Mouse (Mus musculus): ENCODE data around the gene Olfr172.

The Olfr172 gene

GRCm38 (mm10) chr16:58763076-58763475, at the start of gene Olfr172:
Olfr172 (minus strand) TSS chr16:58763176.
- no peak for DNase-seq

DNA sequence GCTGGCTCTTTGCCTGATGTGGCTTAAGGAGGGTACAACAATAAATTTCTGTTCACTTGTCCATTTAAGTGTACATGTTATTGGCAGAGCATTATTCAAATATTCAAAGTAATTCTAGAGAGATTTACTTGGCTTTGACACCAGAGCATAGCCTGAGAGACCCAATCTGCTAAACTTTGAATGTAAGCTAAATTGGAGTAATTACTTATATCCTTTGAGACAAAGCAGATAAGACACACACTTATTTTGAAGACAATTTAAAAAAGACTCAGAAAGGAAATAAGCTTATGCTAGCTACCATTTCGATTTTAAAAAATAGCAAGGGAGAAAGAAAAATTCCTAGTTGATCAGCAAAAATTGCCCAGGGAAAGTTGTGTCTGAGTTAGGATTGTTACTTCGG, 37.2 kb upstream of the Olfr172 start, which contains the start of gene Olfr173:
Olfr173 (minus strand) TSS at position 101 of the 400 bp plus-strand sequence.
- DNase-seq, result no peak

DNA sequence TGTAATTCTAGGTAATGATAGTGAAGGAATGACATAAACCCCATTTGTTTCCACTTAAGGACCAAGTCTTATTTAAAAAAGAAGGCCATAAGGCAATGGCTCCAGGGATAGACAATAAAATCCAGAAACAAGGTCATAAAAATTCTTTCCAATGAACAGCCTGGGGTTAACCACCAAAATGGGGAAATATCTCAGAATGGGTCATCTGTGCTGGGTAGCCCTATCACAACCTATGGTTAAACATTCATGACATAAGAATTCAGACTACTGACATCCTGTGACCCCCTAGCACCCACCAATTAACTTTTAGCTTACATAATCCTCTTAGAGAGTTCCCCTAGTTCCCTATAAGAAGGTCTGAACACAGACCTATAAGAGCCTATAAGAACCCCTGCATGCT, 6.8 kb downstream of the Olfr172 start:
- no peak for DNase-seq

GRCm38 (mm10) chr16:58751314-58751713, 11.7 kb downstream of the Olfr172 start:
- no peak for DNase-seq

DNA sequence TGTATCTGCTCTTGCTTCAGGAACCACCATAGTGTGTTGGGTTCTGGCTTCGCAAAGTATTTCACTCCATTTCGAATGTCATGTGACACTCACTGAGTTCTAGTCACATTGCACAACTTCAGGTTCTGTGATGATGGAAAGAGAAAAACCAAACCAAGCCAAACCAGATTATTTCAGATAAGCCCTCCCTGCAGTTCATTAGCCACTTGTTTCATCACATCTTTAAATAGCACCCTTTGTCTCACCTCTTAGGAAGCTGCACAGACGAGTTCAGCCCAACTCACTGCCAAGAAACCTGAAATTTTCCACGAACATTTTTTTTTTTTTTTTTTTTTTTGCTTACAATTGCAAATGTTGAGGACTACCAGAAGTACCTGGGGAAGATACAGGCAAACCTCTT, 16.3 kb downstream of the Olfr172 start:
- no peak for DNase-seq

GRCm38 (mm10) chr16:58740751-58741150, 22.2 kb downstream of the Olfr172 start:
- DNase-seq, result no peak

DNA sequence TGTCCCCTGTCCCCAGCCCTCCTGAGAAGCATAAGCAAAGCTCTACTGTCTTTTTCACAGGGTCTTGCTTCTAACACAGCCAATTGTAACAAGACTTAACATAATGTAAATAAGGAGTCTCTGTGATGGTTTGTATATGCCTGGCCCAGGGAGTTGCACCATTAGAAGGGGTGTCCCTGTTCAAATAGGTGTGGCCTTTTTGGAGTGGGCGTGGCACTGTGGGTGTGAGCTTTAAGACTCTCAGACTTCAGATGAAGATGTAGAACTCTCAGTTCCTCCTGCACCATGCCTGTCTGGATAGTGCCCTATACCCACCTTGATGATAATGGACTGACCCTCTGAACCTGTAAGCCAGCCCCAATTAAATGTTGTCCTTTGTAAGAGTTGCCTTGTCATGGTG, 24.2 kb downstream of the Olfr172 start:
- no peak for DNase-seq

- no peak for DNase-seq
Observed at GRCm38 (mm10) chr16:58738205-58738604, 24.8 kb downstream of the Olfr172 start.

DNA sequence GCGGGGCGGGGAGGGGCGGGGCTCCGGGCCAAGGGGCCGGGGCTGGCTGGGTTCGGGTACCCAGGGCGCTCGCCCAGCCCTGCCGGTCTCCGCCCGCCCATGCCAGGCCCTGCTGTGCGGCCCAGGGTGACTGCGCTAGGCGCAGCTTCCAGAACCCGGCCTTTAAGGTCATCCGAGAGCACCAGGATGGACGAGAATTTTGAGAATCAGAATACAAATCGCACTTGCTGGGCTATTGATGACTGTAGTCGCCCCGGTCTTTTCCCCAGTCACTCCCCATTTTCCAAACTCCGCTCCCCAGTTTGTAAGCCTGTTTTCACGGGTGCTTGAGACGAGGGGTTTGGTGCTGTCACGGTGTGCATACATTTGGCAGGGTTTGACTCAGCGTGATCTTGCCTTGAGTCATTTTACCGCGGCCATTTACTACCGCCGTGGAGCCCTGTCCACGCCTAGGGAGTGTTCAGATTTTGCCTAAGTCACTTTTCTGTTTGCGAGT, 34.8 kb downstream of the Olfr172 start:
- no peak for DNase-seq

GRCm38 (mm10) chr16:58727477-58728131, 35.4 kb downstream of the Olfr172 start, which contains the start of gene Cldnd1:
Cldnd1 (plus strand) TSS chr16:58727910.
- DNase-seq, result peak; percentile 95 to 98

DNA sequence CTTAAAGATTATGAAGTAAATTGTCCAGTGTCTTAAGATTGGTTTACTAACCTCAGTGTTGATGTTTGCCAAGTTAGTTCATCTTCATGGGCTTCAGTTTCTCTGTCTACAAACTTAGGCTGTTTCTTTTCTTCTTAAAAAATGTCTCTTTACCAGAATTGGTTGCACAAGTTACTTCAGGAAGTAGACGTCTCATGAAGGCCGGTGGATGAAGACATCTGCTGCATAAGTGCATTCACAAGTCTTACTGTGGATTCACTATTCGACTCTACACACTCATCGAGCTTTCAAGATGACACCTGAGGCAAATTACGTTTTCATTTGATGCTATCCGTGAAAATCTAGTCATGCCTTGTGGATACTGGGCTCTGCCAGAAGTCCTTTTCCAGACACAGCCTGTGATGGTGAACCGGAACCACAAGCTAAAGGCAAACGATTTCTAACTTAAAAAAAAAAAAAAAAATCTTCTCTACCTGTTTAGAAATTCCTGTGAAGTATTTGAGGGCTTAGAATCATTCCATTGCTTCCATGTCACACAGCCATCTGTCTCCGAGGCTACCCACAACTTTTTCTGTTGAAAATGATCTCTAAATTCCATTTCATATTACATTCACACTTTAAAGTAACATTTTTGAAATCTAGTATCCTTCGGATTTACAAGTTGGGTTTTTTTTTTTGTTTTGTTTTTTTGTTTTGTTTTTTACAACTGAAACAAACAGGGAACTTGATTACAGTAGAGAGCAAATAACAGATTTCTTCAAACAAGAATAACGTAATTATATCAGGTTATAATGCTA, 36.1 kb downstream of the Olfr172 start:
- DNase-seq, result no peak

- DNase-seq, result no peak
Observed at GRCm38 (mm10) chr16:58722292-58722691, 40.7 kb downstream of the Olfr172 start.

- no peak for DNase-seq
Observed at GRCm38 (mm10) chr16:58718666-58719120, 44.3 kb downstream of the Olfr172 start, which contains the start of gene Gpr15. Gpr15 (minus strand) TSS chr16:58719070.

DNA sequence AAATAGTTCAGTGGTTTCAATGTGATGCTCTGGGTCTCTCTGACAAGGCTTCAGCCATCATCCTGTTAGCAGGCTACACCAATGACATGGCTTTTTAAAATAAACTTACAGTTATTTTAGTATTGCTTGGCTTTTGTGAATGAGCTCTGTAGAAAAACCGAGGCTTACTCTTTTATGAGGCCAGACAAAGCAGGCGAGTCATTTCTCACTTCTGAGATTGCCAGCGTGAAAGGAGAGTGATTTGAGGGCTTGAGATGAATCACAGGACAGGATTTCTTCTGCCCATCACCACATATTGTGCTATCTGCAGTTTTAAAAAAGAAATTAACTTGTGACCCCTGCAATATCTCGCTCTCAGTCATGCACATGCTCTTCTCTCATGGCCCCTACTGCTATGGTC, 48.0 kb downstream of the Olfr172 start:
- DNase-seq, result no peak

DNA sequence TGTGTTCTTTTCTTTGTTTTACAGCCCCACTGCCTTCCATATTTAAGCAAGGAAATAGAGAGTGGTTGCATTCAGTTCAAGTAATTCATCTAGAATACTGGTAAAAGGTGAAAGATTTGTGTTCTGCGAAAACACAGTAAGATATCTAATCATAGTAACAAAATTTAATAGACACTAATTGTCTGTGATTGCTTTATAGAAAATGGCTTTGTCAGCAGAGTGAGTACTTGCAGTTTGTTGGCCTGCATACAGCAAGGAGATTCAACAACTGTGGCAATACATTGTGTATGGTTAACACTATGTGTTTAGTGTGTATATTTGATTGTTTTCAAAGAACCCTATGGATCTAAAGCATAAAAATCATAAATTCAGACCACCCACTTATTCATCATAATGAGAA, 49.8 kb downstream of the Olfr172 start:
- DNase-seq, result no peak

GRCm38 (mm10) chr16:58712221-58712620, 50.8 kb downstream of the Olfr172 start:
- no peak for DNase-seq
